Mouse (Mus musculus): Measurements from ENCODE around the gene Spem2. TPM values are rescaled to one million over a fixed set of nuclear protein-coding genes. Genes with fewer than 3 reads are reported as not detected.

The Spem2 gene
- not detected in 2 replicates for total RNA-seq (2023)

GRCm38 (mm10) chr11:69818365-69818764, at the start of gene Spem2:
Spem2 (minus strand) TSS chr11:69818465.

GRCm38 (mm10) chr11:69858113-69858998, 40.1 kb upstream of the Spem2 start, which contains the start of gene Tnk1:
Tnk1 (minus strand) TSS chr11:69858730.

GRCm38 (mm10) chr11:69846198-69846680, 28.0 kb upstream of the Spem2 start, which contains the start of gene Plscr3:
Plscr3 (plus strand) TSS chr11:69846376.

GRCm38 (mm10) chr11:69837952-69838713, 19.9 kb upstream of the Spem2 start, which contains the start of gene Tmem256:
Tmem256 (plus strand) TSS chr11:69838514.

GRCm38 (mm10) chr11:69837604-69837951, 19.3 kb upstream of the Spem2 start, which contains the start of gene Nlgn2:
Nlgn2 (minus strand) TSS chr11:69837784.

GRCm38 (mm10) chr11:69822080-69822479, 3.8 kb upstream of the Spem2 start, which contains the start of gene Spem1:
Spem1 (minus strand) TSS chr11:69822180.

GRCm38 (mm10) chr11:69815155-69815554, 3.1 kb downstream of the Spem2 start, which contains the start of gene Gm39566:
Gm39566 (minus strand) TSS chr11:69815298.

GRCm38 (mm10) chr11:69804972-69805909, 13.0 kb downstream of the Spem2 start, which contains the start of gene Tmem102:
Tmem102 (minus strand) TSS chr11:69805624.

GRCm38 (mm10) chr11:69801379-69801977, 16.8 kb downstream of the Spem2 start, which contains the start of gene Fgf11:
Fgf11 (minus strand) TSS chr11:69801857.

GRCm38 (mm10) chr11:69795168-69795982, 22.9 kb downstream of the Spem2 start, which contains the start of gene Chrnb1:
Chrnb1 (minus strand) TSS chr11:69795943.

Other genes with a start within 250 kb of the Spem2 start
- gene Wrap53, start 238.2 kb downstream of the Spem2 start, total RNA-seq (2023), result 9.3 and 11.2 TPM in 2 replicates
- 33.7 and 43.7 TPM in 2 replicates for gene Trp53, start 238.1 kb downstream of the Spem2 start, total RNA-seq (2023)
- gene Atp1b2, start 212.5 kb downstream of the Spem2 start, total RNA-seq (2023), result not detected in 2 replicates
- gene Shbg, start 200.6 kb downstream of the Spem2 start, total RNA-seq (2023), result not detected in 2 replicates
- not detected in 2 replicates for gene Sat2, start 196.4 kb downstream of the Spem2 start, total RNA-seq (2023)
- gene Fxr2, start 185.5 kb downstream of the Spem2 start, total RNA-seq (2023), result 43.9 and 65.2 TPM in 2 replicates
- gene Sox15, start 163.2 kb downstream of the Spem2 start, total RNA-seq (2023), result 0.95 TPM in 1 of 2 replicates, not detected in the other
- gene Mpdu1, start 155.8 kb downstream of the Spem2 start, total RNA-seq (2023), result 67.2 and 77.6 TPM in 2 replicates
- 79.5 and 104 TPM in 2 replicates for gene Cd68, start 152.3 kb downstream of the Spem2 start, total RNA-seq (2023)
- 525 and 565 TPM in 2 replicates for gene Eif4a1, start 146.0 kb downstream of the Spem2 start, total RNA-seq (2023)
- 77.3 and 91.6 TPM in 2 replicates for gene Senp3, start 136.4 kb downstream of the Spem2 start, total RNA-seq (2023)
- 10.0 and 11.1 TPM in 2 replicates for gene Tnfsf13, start 132.7 kb downstream of the Spem2 start, total RNA-seq (2023)
- 7.3 and 8.2 TPM in 2 replicates for gene Tnfsf12, start 122.6 kb downstream of the Spem2 start, total RNA-seq (2023)
- 1.4 and 4.9 TPM in 2 replicates for gene Tnfsfm13, start 122.4 kb downstream of the Spem2 start, total RNA-seq (2023)
- 74.6 and 76.6 TPM in 2 replicates for gene Polr2a, start 59.8 kb downstream of the Spem2 start, total RNA-seq (2023)
- gene Slc35g3, start 56.5 kb downstream of the Spem2 start, total RNA-seq (2023), result not detected in 2 replicates
- gene Zbtb4, start 52.6 kb downstream of the Spem2 start, total RNA-seq (2023), result 0.70 and 1.2 TPM in 2 replicates
- 0.54 and 1.0 TPM in 2 replicates for gene Chrnb1, start 22.5 kb downstream of the Spem2 start, total RNA-seq (2023)
- gene Fgf11, start 16.6 kb downstream of the Spem2 start, total RNA-seq (2023), result not detected in 2 replicates
- not detected in 2 replicates for gene Tmem102, start 12.8 kb downstream of the Spem2 start, total RNA-seq (2023)
- gene Gm39566, start 3.2 kb downstream of the Spem2 start, total RNA-seq (2023), result not detected in 2 replicates
- not detected in 2 replicates for gene Spem1, start 3.7 kb upstream of the Spem2 start, total RNA-seq (2023)
- 0.88 and 1.8 TPM in 2 replicates for gene Nlgn2, start 19.3 kb upstream of the Spem2 start, total RNA-seq (2023)
- 76.0 and 86.7 TPM in 2 replicates for gene Tmem256, start 20.0 kb upstream of the Spem2 start, total RNA-seq (2023)
- gene Plscr3, start 27.9 kb upstream of the Spem2 start, total RNA-seq (2023), result 26.2 and 36.2 TPM in 2 replicates
- not detected in 2 replicates for gene Tnk1, start 40.3 kb upstream of the Spem2 start, total RNA-seq (2023)
- gene Tmem95, start 59.6 kb upstream of the Spem2 start, total RNA-seq (2023), result 0.84 TPM in 1 of 2 replicates, not detected in the other
- 6.8 TPM in 2 replicates for gene Kctd11, start 62.9 kb upstream of the Spem2 start, total RNA-seq (2023)
- gene Acap1, start 77.1 kb upstream of the Spem2 start, total RNA-seq (2023), result 262 and 323 TPM in 2 replicates
- 1.2 and 2.6 TPM in 2 replicates for gene 2810408A11Rik, start 82.5 kb upstream of the Spem2 start, total RNA-seq (2023)
- gene Neurl4, start 82.6 kb upstream of the Spem2 start, total RNA-seq (2023), result 17.7 and 25.0 TPM in 2 replicates
- 71.0 and 76.8 TPM in 2 replicates for gene Gps2, start 95.4 kb upstream of the Spem2 start, total RNA-seq (2023)
- 429 and 447 TPM in 2 replicates for gene Eif5a, start 103.5 kb upstream of the Spem2 start, total RNA-seq (2023)
- not detected in 2 replicates for gene Ybx2, start 117.3 kb upstream of the Spem2 start, total RNA-seq (2023)
- gene Slc2a4, start 129.7 kb upstream of the Spem2 start, total RNA-seq (2023), result 0.20 TPM in 1 of 2 replicates, not detected in the other
- gene Cldn7, start 146.3 kb upstream of the Spem2 start, total RNA-seq (2023), result not detected in 2 replicates
- 57.0 and 90.8 TPM in 2 replicates for gene Ctdnep1, start 162.7 kb upstream of the Spem2 start, total RNA-seq (2023)
- gene Elp5, start 164.1 kb upstream of the Spem2 start, total RNA-seq (2023), result 24.6 and 25.4 TPM in 2 replicates
- 585 and 586 TPM in 2 replicates for gene Gabarap, start 172.7 kb upstream of the Spem2 start, total RNA-seq (2023)
- 41.1 and 46.0 TPM in 2 replicates for gene Phf23, start 177.3 kb upstream of the Spem2 start, total RNA-seq (2023)
- 18.1 and 19.3 TPM in 2 replicates for gene Dvl2, start 182.1 kb upstream of the Spem2 start, total RNA-seq (2023)
- 41.4 and 52.4 TPM in 2 replicates for gene Acadvl, start 196.9 kb upstream of the Spem2 start, total RNA-seq (2023)
- 3.3 and 6.2 TPM in 2 replicates for gene Dlg4, start 198.5 kb upstream of the Spem2 start, total RNA-seq (2023)
- not detected in 2 replicates for gene Asgr1, start 235.6 kb upstream of the Spem2 start, total RNA-seq (2023)

Measured in neutrophil, adult 65 days (primary cell).